Mouse (Mus musculus): ENCODE measurements at regions not wholly inside any gene's neighbourhood (a gene's known extent, or its start where the extent isn't known, plus 50 kb on each side); places are given as distances from the start of the nearest gene placed in this dataset.

- TF ChIP-seq CTCF (conservative IDR thresholded peaks at IDR 0.05; ENCODE audit: low read length) (no peak), POU5F1 (IDR thresholded peaks at IDR 0.05; ENCODE audit: borderline replicate concordance, low read length) (no peak), NANOG (IDR thresholded peaks at IDR 0.05; ENCODE audit: borderline replicate concordance, low read length) (no peak)
Observed at GRCm38 (mm10) chr11:19605602-19606001, 318.6 kb upstream of the Spred2 start.

Measured in E14TG2a.4 (cell line).